Mouse (Mus musculus) ES-Bruce4 (cell line): Measurements from ENCODE around the gene Stk16. TPM values are rescaled to one million over a fixed set of nuclear protein-coding genes. Genes with fewer than 3 reads are reported as not detected.

Experiments
- H3K27ac ChIP-seq: 2 replicates; pipeline ENCODE4 v1.5.1; 2012; ENCODE audit warnings: low read length, inconsistent platforms; ENCODE audit not compliant: insufficient read depth
- H3K27me3 ChIP-seq: 2 replicates; pipeline ENCODE4 v1.6.1; 2012; ENCODE audit warnings: mild to moderate bottlenecking, low read length, inconsistent platforms; ENCODE audit not compliant: control insufficient read depth, poor library complexity, insufficient read depth, severe bottlenecking
- H3K36me3 ChIP-seq: 2 replicates; pipeline ENCODE4 v1.6.1; 2012; ENCODE audit warnings: inconsistent platforms, mild to moderate bottlenecking, low read length, moderate library complexity; ENCODE audit not compliant: control insufficient read depth, poor library complexity, insufficient read depth, severe bottlenecking
- H3K4me1 ChIP-seq: one replicate; pipeline ENCODE4 v1.8.1; 2011; ENCODE audit warnings: low read length; ENCODE audit not compliant: control insufficient read depth, insufficient read depth
- H3K4me3 ChIP-seq: 2 replicates; pipeline ENCODE4 v1.5.1; 2011; ENCODE audit warnings: low read depth, mild to moderate bottlenecking, low read length
- H3K9ac ChIP-seq: 2 replicates; pipeline ENCODE4 v1.6.1; 2012; ENCODE audit warnings: low read depth, mild to moderate bottlenecking, inconsistent platforms; ENCODE audit not compliant: poor library complexity, severe bottlenecking
- H3K9me3 ChIP-seq: replicated peaks from 2 replicates; pipeline ENCODE4 v1.6.1; 2012; ENCODE audit warnings: mild to moderate bottlenecking, low read length, inconsistent platforms; ENCODE audit not compliant: control insufficient read depth, poor library complexity, insufficient read depth, severe bottlenecking
- CTCF ChIP-seq: IDR thresholded peaks from one replicate; pipeline ENCODE4 v1.8.1; 2011; ENCODE audit warnings: low read depth, low read length
- EP300 ChIP-seq: IDR thresholded peaks from 2 replicates; pipeline ENCODE4 v1.6.1; 2011; ENCODE audit warnings: low read depth, low read length; ENCODE audit not compliant: insufficient read depth
- POLR2A ChIP-seq: IDR thresholded peaks from one replicate; pipeline ENCODE4 v1.8.1; 2011; ENCODE audit warnings: low read length; ENCODE audit not compliant: insufficient read depth
- polyA plus RNA-seq: library from polyadenylated mRNA; stranded (reverse); fragments of >200 nt; gene quantifications from 2 replicates; pipeline ENCODE4 v1.2.4, GENCODE M21; 2011; ENCODE audit warnings: low read depth; ENCODE audit not compliant: missing spikeins, insufficient read depth, insufficient read length

Gene Stk16
- polyA plus RNA-seq, 1 experiment, result 27.8 TPM

DNA sequence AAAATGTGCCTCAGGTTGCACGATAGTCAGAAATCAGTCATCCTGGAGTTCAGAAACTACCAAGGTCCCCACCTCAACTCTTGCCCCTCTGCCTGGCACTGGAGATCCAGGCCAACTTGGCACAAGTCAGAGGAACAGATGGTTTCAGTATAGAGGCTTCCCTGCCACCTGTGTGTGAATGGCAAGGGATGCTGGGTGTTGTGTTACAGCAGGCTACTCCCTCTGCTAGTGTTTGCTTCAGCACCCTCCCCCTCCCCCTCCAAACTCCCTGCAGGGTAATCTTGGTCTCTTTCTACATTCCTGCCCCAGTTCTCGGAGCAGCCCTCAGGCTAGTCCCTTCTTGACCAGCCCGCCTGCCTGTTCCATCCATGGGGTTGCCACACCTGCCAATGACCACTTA lies 39.9 kb downstream of the Stk16 start:
- H3K4me1 ChIP-seq, result peaks cover 3% of the 10 kb centered on the region
- H3K4me3 ChIP-seq, result no peak overlapping the region
- H3K36me3 ChIP-seq, result no peaks in the 10 kb centered on the region
- TF ChIP-seq CTCF, result no peak
- TF ChIP-seq EP300, result 0 out of 2 replicates have a peak, but pooled peaks have one; percentile 23
- no peaks in the 10 kb centered on the region for H3K9me3 ChIP-seq
- H3K9ac ChIP-seq, result no peak overlapping the region
- H3K27ac ChIP-seq, result no peak overlapping the region
- no peaks in the 10 kb centered on the region for H3K27me3 ChIP-seq

DNA sequence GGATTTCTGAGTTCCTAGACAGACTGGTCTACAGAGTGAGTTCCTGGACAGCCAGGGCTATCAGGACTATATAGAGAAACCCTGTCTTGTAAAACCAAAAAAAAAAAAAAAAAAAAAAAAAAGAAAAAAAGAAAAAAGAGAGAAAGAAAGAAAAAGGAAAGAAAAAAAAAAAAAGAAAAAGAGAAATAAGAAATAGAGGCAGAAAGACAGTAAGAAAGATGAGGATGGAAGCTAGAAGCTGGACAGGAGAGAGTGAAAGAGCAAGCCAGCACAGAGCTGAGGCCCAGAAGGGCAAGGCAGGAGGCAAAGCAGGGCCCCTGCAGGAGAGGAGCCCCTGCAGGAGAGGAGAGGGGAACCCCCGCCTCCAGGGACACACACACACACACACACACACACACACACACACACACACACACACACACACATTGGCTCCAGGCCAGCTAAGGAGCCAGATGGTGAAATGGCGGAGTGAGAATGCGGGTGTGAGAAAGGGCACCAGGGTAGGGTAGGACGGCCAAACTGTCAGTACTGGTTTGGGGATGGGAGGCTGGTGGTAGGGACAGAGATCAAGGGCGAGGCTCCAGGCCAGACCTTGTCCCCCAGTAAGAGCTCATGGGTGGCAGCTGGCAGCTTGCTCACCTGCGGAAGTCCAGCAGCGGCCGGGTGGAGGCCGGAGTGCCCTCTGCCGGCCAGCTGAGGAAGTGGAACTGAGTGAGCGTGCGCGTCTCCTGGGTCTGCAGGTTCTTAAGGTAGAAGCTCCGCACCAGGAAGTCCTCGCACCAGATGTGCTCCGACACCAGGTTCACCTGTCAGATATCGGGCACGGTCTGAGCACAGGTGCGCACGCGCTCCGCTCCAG lies 40.7 kb downstream of the Stk16 start:
- Histone ChIP-seq H3K9ac (no peak overlapping the region), H3K27ac (no peak overlapping the region)
- no peak for TF ChIP-seq POLR2A
- TF ChIP-seq CTCF, result peak; percentile 89
- no peak for TF ChIP-seq EP300

DNA sequence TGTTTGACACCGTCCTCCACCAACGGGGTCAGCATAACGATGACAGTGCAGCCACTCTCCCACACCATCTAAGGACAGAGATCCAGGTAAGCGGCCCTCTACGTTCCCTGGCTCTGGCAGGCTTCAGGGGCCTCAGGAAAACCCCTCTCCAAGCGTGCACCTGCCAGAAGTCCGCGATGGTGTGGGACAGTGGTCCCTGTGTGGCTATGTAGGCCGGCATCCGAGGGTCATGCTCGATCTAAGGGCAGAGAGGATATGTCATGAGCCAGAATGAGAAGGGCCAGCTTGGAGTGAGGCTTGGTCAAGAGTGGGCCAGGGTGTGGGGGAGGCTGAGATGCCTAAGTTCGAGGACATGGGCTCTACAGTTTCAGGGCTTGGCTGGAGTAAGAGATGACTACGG lies 41.7 kb downstream of the Stk16 start:
- Histone ChIP-seq H3K4me1 (peaks cover 3% of the 10 kb centered on the region), H3K4me3 (no peak overlapping the region), H3K27ac (no peak overlapping the region), H3K36me3 (no peaks in the 10 kb centered on the region), H3K27me3 (no peaks in the 10 kb centered on the region), H3K9ac (no peak overlapping the region), H3K9me3 (no peaks in the 10 kb centered on the region)
- no peak for TF ChIP-seq CTCF
- no peak for TF ChIP-seq EP300
- no peak for TF ChIP-seq POLR2A

More for the DNA sequence above, 40.7 kb downstream of the Stk16 start:
- Histone ChIP-seq H3K4me3 (peak overlapping the region; percentile 22; the same call in 1 of the 2 replicates), H3K4me1 (peaks cover 3% of the 10 kb centered on the region), H3K36me3 (no peaks in the 10 kb centered on the region), H3K9me3 (no peaks in the 10 kb centered on the region), H3K27me3 (no peaks in the 10 kb centered on the region)

DNA sequence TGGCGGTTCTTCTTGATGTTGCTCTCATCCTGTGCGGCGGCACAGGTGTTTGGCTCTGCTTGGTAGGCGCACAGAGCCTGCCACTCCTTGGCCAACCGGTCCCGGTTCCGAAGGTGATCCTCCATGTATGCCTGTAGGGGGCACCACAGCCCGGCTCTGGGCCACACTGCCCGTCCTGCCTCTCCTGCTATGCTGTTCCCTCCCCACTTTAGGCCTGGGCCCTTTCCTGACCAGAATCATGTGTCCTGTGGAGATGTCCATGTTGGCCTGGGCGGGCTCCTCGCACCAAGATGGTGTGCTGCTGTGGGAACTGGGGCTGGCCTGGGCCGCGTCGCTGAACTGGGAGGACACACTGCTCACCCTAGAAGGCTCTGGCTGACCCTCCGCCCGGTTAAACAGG lies 42.4 kb downstream of the Stk16 start:
- TF ChIP-seq POLR2A (no peak), CTCF (peak; percentile 80), EP300 (no peak)
- no peaks in the 10 kb centered on the region for H3K36me3 ChIP-seq
- H3K27me3 ChIP-seq, result no peaks in the 10 kb centered on the region
- H3K27ac ChIP-seq, result no peak overlapping the region
- H3K4me1 ChIP-seq, result peaks cover 3% of the 10 kb centered on the region
- H3K9me3 ChIP-seq, result no peaks in the 10 kb centered on the region
- H3K4me3 ChIP-seq, result peak overlapping the region; percentile 22
- H3K9ac ChIP-seq, result peak overlapping the region; percentile 0; the same call in 1 of the 2 replicates

DNA sequence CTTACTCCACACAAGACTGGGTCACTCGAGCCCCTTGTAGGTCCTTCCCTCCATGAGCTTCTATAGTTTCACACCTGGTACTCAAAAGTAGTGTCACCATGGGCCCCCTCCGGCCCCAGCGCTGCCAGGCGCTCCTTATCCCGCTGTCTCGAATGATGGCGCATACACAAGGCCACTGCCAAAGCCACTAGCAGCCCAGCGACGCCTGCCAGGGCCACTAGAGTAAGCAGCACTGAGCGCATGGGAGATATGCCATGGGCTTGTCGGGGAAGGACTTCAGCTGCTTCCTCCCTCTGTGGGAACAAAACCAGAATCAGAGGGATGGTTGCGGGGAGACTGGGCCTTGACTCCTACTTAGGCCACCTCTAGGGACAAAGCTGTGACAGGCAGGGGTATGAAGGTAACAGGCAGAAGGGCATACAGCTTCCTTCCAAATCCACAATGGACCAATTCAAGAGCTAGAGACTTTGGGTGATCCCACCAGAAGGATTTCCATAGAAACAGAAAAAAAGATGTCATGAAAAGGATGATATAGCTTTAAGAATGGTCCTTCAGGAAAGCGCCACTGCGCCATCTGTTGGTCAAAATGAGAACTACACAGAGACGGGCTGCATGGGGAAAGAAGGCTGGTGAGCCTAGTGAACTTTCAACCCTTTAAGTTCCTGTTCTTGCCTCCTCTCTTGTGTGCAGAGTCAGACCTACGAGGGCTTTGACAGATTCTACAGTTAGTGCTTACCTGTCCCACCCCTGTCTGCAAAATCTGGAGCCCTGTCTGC lies 43.4 kb downstream of the Stk16 start:
- TF ChIP-seq CTCF (peak; percentile 66), POLR2A (no peak)
- no peaks in the 10 kb centered on the region for H3K27me3 ChIP-seq
- no peak overlapping the region for H3K4me3 ChIP-seq
- peaks cover 3% of the 10 kb centered on the region for H3K4me1 ChIP-seq
- no peaks in the 10 kb centered on the region for H3K36me3 ChIP-seq
- H3K9me3 ChIP-seq, result no peaks in the 10 kb centered on the region
- no peak overlapping the region for H3K9ac ChIP-seq
- H3K27ac ChIP-seq, result no peak overlapping the region

DNA sequence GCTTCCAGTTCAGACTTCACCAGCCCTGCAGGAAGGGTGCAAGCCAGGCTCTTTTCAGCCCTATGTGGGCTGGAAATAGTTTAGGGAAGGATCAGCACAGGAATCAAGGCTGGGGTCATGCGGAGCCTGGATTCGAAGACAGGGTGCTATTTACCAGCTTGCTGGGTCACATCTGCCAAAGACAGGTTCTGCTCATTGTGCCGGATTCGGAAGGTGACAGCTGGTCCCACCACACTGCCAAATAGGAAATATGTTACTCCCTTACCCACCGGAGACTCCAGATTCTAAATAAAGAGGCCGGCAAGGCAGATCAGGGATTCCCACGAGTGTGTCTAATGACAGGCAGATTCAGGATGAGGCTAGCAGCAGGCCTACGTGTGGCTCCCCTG lies 44.0 kb downstream of the Stk16 start:
- Histone ChIP-seq H3K9ac (no peak overlapping the region), H3K27ac (no peak overlapping the region), H3K4me3 (no peak overlapping the region), H3K27me3 (no peaks in the 10 kb centered on the region), H3K4me1 (peaks cover 3% of the 10 kb centered on the region), H3K9me3 (no peaks in the 10 kb centered on the region), H3K36me3 (no peaks in the 10 kb centered on the region)
- TF ChIP-seq EP300, result no peak
- no peak for TF ChIP-seq CTCF
- no peak for TF ChIP-seq POLR2A
